Mouse (Mus musculus) layer of hippocampus, postnatal 25 days (tissue): ENCODE results near the gene Gm3115. TPM values are rescaled to one million over a fixed set of nuclear protein-coding genes. Genes with fewer than 3 reads are reported as not detected.
"Not testable (repeated sequence)": the region's sequence is repeated elsewhere in the genome, so short reads cannot be mapped to it uniquely, and the experiment has no call there.

ENCODE experiments used
- DNase-seq, 2 experiments: peaks; one replicate each; pipeline ENCODE4 v3.0.0; 2022; ENCODE audit warnings: mixed read lengths in 2 of 2, low spot score in 1 of 2; ENCODE audit errors: extremely low spot score in 1 of 2
- total RNA-seq, 2 experiments: library from RNA; stranded (reverse); gene quantifications; 2 replicates each; pipeline ENCODE4 v1.2.3; 2021

Gm3115 gene
- total RNA-seq = under 1 TPM in 1 of 2 experiments, not detected in 1; 0.62 TPM

- DNase-seq = not testable (repeated sequence)
Observed at GRCm38 (mm10) chr14:4083820-4084219, at the start of gene Gm3115. Gm3115 (plus strand) TSS chr14:4084120.

GRCm38 (mm10) chr14:4110426-4110825 is 26.5 kb downstream of the Gm3115 start, which contains the start of gene Gm8108:
Gm8108 (plus strand) TSS chr14:4110526.
- not testable (repeated sequence) for DNase-seq

DNA sequence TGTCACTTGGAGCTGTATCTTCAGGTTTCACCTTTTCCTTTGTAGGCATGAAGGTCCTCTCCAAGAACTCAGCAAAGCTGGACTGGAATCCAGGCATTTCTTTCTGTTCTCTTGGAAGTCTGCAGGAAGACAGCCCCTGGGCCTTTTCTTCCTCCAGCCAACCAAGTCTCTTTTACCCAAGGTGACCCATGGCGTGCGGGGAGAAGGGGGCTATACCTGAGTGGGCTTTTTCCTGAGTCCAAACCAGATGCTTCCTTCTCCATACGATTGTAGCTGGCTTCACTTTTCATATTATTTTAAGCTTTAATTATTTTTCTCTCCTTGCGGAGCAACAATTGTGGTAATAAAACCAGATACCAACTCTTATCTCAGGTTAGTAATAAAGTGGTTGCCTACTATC is 57.7 kb downstream of the Gm3115 start:
- not testable (repeated sequence) for DNase-seq

Other genes with a start within 250 kb of the Gm3115 start
- gene Gm3033, start 237.9 kb upstream of the Gm3115 start, total RNA-seq = not detected
- gene Gm2916, start 199.9 kb upstream of the Gm3115 start, total RNA-seq = under 1 TPM in 1 of 2 experiments, not detected in 1; 0.21 TPM
- gene Gm3029, start 152.4 kb upstream of the Gm3115 start, total RNA-seq = not detected
- gene Gm3095, start 120.6 kb upstream of the Gm3115 start, total RNA-seq = under 1 TPM in 1 of 2 experiments, not detected in 1; 0.38 TPM
- not detected for gene Gm3099, start 85.7 kb upstream of the Gm3115 start, total RNA-seq
- 1 to 10 TPM; 3.3 to 4.1 TPM for gene Gm5796, start 60.2 kb upstream of the Gm3115 start, total RNA-seq
- 10 to 100 TPM in 1 of 2 experiments, 1 to 10 TPM in 1; 4.4 to 10.4 TPM for gene Gm8108, start 26.4 kb downstream of the Gm3115 start, total RNA-seq
- gene Gm3127, start 80.9 kb downstream of the Gm3115 start, total RNA-seq = not detected
- gene Gm2974, start 98.5 kb downstream of the Gm3115 start, total RNA-seq = 1 to 10 TPM in 1 of 2 experiments, under 1 TPM in 1; 0.66 to 1.0 TPM
- not detected for gene Gm3138, start 165.5 kb downstream of the Gm3115 start, total RNA-seq
- not detected for gene Gm3149, start 233.2 kb downstream of the Gm3115 start, total RNA-seq